Mouse (Mus musculus): ENCODE results near the gene Flot2. TPM values are rescaled to one million over a fixed set of nuclear protein-coding genes. Genes with fewer than 3 reads are reported as not detected.
A peak's percentile ranks its signal among the peaks of the same experiment; 100 is the strongest.
"Not testable (repeated sequence)": the region's sequence is repeated elsewhere in the genome, so short reads cannot be mapped to it uniquely, and the experiment has no call there.

Flot2 gene
- total RNA-seq (2015; ENCODE audit: low replicate concordance): 14.2 and 31.5 TPM in 2 replicates
- total RNA-seq (2017; ENCODE audit: low replicate concordance): 22.5 and 24.7 TPM in 2 replicates

- ATAC-seq (replicated peaks; ENCODE audit: low FRiP score, poor library complexity, severe bottlenecking): peak; percentile 61
Measured at GRCm38 (mm10) chr11:78037831-78038752, at the start of gene Flot2. Gene Flot2 (plus strand): TSS chr11:78037931.

- ATAC-seq (replicated peaks; ENCODE audit: low FRiP score, poor library complexity, severe bottlenecking): no peak
Measured at GRCm38 (mm10) chr11:77989071-77989690, 48.5 kb upstream of the Flot2 start.

GRCm38 (mm10) chr11:77995556-77995955, 42.2 kb upstream of the Flot2 start:
- no peak for ATAC-seq (replicated peaks; ENCODE audit: low FRiP score, poor library complexity, severe bottlenecking)

- ATAC-seq (replicated peaks; ENCODE audit: low FRiP score, poor library complexity, severe bottlenecking): no peak
Measured at GRCm38 (mm10) chr11:78006446-78006845, 31.3 kb upstream of the Flot2 start.

- ATAC-seq (replicated peaks; ENCODE audit: low FRiP score, poor library complexity, severe bottlenecking): peak; percentile 83
Measured at GRCm38 (mm10) chr11:78019676-78020075, 18.1 kb upstream of the Flot2 start.

- ATAC-seq (replicated peaks; ENCODE audit: low FRiP score, poor library complexity, severe bottlenecking): peak; percentile 50
Measured at GRCm38 (mm10) chr11:78023607-78024006, 14.1 kb upstream of the Flot2 start.

GRCm38 (mm10) chr11:78029240-78029639, 8.5 kb upstream of the Flot2 start:
- ATAC-seq (replicated peaks; ENCODE audit: low FRiP score, poor library complexity, severe bottlenecking): no peak

GRCm38 (mm10) chr11:78030600-78030999, 7.1 kb upstream of the Flot2 start:
- ATAC-seq (replicated peaks; ENCODE audit: low FRiP score, poor library complexity, severe bottlenecking): no peak

- no peak for ATAC-seq (replicated peaks; ENCODE audit: low FRiP score, poor library complexity, severe bottlenecking)
Measured at GRCm38 (mm10) chr11:78031389-78031788, 6.3 kb upstream of the Flot2 start.

GRCm38 (mm10) chr11:78031947-78032808, 5.6 kb upstream of the Flot2 start, which contains the start of gene Dhrs13:
Gene Dhrs13 (plus strand): TSS chr11:78032280.
- ATAC-seq (replicated peaks; ENCODE audit: low FRiP score, poor library complexity, severe bottlenecking): peak; percentile 93

GRCm38 (mm10) chr11:78032809-78033195, 4.9 kb upstream of the Flot2 start:
- ATAC-seq (replicated peaks; ENCODE audit: low FRiP score, poor library complexity, severe bottlenecking): no peak

GRCm38 (mm10) chr11:78033931-78034617, 3.7 kb upstream of the Flot2 start:
- no peak for ATAC-seq (replicated peaks; ENCODE audit: low FRiP score, poor library complexity, severe bottlenecking)

- no peak for ATAC-seq (replicated peaks; ENCODE audit: low FRiP score, poor library complexity, severe bottlenecking)
Measured at GRCm38 (mm10) chr11:78036791-78037190, 940 bp upstream of the Flot2 start.

GRCm38 (mm10) chr11:78040878-78041277, 3.1 kb downstream of the Flot2 start:
- ATAC-seq (replicated peaks; ENCODE audit: low FRiP score, poor library complexity, severe bottlenecking): no peak

- not testable (repeated sequence) for ATAC-seq (replicated peaks; ENCODE audit: low FRiP score, poor library complexity, severe bottlenecking)
Measured at GRCm38 (mm10) chr11:78042290-78042870, 4.6 kb downstream of the Flot2 start.

GRCm38 (mm10) chr11:78044758-78045251, 7.1 kb downstream of the Flot2 start:
- ATAC-seq (replicated peaks; ENCODE audit: low FRiP score, poor library complexity, severe bottlenecking): no peak

GRCm38 (mm10) chr11:78048637-78049036, 10.9 kb downstream of the Flot2 start:
- not testable (repeated sequence) for ATAC-seq (replicated peaks; ENCODE audit: low FRiP score, poor library complexity, severe bottlenecking)

- 0 out of 2 replicates have a peak, but pooled peaks have one; percentile 14 for ATAC-seq (replicated peaks; ENCODE audit: low FRiP score, poor library complexity, severe bottlenecking)
Measured at GRCm38 (mm10) chr11:78053078-78053477, 15.3 kb downstream of the Flot2 start.

GRCm38 (mm10) chr11:78056946-78057345, 19.2 kb downstream of the Flot2 start:
- no peak for ATAC-seq (replicated peaks; ENCODE audit: low FRiP score, poor library complexity, severe bottlenecking)
